Mouse (Mus musculus) limb, embryonic 13.5 days (tissue): Measurements from ENCODE around the gene D17Wsu92e. TPM values are rescaled to one million over a fixed set of nuclear protein-coding genes. Genes with fewer than 3 reads are reported as not detected.

Experiments
- ATAC-seq: fragments of 200-750 bp; cut with Nextera tagmentation; 2 replicates; pipeline ENCODE4 v1.8.0; 2017; ENCODE audit warnings: low read depth, moderate number of reproducible peaks, moderate TSS enrichment; ENCODE audit not compliant: low FRiP score
- H3K27ac ChIP-seq: fragments of 300-500 bp; sonication (generic); 2 replicates; pipeline ENCODE4 v1.5.1; 2015; ENCODE audit warnings: inconsistent platforms, mild to moderate bottlenecking, moderate library complexity
- H3K27me3 ChIP-seq: fragments of 300-500 bp; sonication (generic); 2 replicates; pipeline ENCODE4 v1.6.1; 2015; ENCODE audit warnings: mild to moderate bottlenecking, inconsistent platforms
- H3K36me3 ChIP-seq: fragments of 300-500 bp; sonication (generic); 2 replicates; pipeline ENCODE4 v1.6.1; 2015; ENCODE audit warnings: inconsistent platforms, mild to moderate bottlenecking, moderate library complexity
- H3K4me1 ChIP-seq: fragments of 300-500 bp; sonication (generic); 2 replicates; pipeline ENCODE4 v1.6.1; 2015; ENCODE audit warnings: inconsistent platforms
- H3K4me2 ChIP-seq: fragments of 300-500 bp; sonication (generic); replicated peaks from 2 replicates; pipeline ENCODE4 v1.6.1; 2015; ENCODE audit warnings: inconsistent platforms, mild to moderate bottlenecking, moderate library complexity
- H3K4me3 ChIP-seq: fragments of 300-500 bp; sonication (generic); 2 replicates; pipeline ENCODE4 v1.5.1; 2015; ENCODE audit warnings: moderate library complexity, mild to moderate bottlenecking, inconsistent platforms
- H3K9ac ChIP-seq: fragments of 300-500 bp; sonication (generic); 2 replicates; pipeline ENCODE4 v1.6.1; 2015; ENCODE audit warnings: mild to moderate bottlenecking, inconsistent platforms
- H3K9me3 ChIP-seq: fragments of 300-500 bp; sonication (generic); 2 replicates; pipeline ENCODE4 v1.6.1; 2016; ENCODE audit warnings: inconsistent platforms
- WGBS: fragments of 180-500 bp; shearing (Covaris S2); methylation state at CpG from one replicate; pipeline ENCODE4 v1.1.7; 2015; 5-methylcytosine and 5-hydroxymethylcytosine counted together
- polyA plus RNA-seq: library from polyadenylated mRNA; unstranded; fragments of >200 nt; fragmentation: Nextera tagmentation; extraction: Ambion mirVana; gene quantifications from 2 replicates; pipeline ENCODE4 v1.2.1, GENCODE M21; 2015

D17Wsu92e gene
- polyA plus RNA-seq, 1 experiment from 2014 or later: 18.2 TPM

- Histone ChIP-seq H3K9ac (no peak overlapping the region), H3K27ac (no peak overlapping the region), H3K4me1 (peaks cover 17% of the 10 kb centered on the region), H3K9me3 (no peaks in the 10 kb centered on the region), H3K36me3 (peaks cover 44% of the 10 kb centered on the region), H3K27me3 (no peaks in the 10 kb centered on the region), H3K4me2 (no peak overlapping the region), H3K4me3 (no peak overlapping the region)
- 73% methylated on average over 6 of the region's 6 CpGs for WGBS
- no peak for ATAC-seq
These were observed 42.6 kb downstream of the D17Wsu92e start for GRCm38 (mm10) chr17:27777823-27778222.

- no peak overlapping the region for H3K4me2 ChIP-seq
- peaks cover 17% of the 10 kb centered on the region for H3K4me1 ChIP-seq
- H3K9ac ChIP-seq: no peak overlapping the region
- H3K4me3 ChIP-seq: no peak overlapping the region
- H3K27ac ChIP-seq: no peak overlapping the region
- H3K36me3 ChIP-seq: peaks cover 43% of the 10 kb centered on the region
- no peaks in the 10 kb centered on the region for H3K9me3 ChIP-seq
- ATAC-seq: no peak
- 91% methylated on average over 3 of the region's 3 CpGs for WGBS
- H3K27me3 ChIP-seq: no peaks in the 10 kb centered on the region
These were observed 46.2 kb downstream of the D17Wsu92e start for GRCm38 (mm10) chr17:27774198-27774597.

- no peak for ATAC-seq
- no peak overlapping the region for H3K4me2 ChIP-seq
- no peak overlapping the region for H3K9ac ChIP-seq
- no peak overlapping the region for H3K4me3 ChIP-seq
- no peak overlapping the region for H3K27ac ChIP-seq
- H3K36me3 ChIP-seq: peaks cover 51% of the 10 kb centered on the region
- H3K4me1 ChIP-seq: peaks cover 11% of the 10 kb centered on the region
- 78% methylated on average over 6 of the region's 6 CpGs for WGBS
- no peaks in the 10 kb centered on the region for H3K27me3 ChIP-seq
- H3K9me3 ChIP-seq: no peaks in the 10 kb centered on the region
These were observed 48.8 kb downstream of the D17Wsu92e start for GRCm38 (mm10) chr17:27771616-27772015.

GRCm38 (mm10) chr17:27768817-27769542, 51.5 kb downstream of the D17Wsu92e start:
- Histone ChIP-seq H3K36me3 (peaks cover 63% of the 10 kb centered on the region), H3K9ac (no peak overlapping the region), H3K4me1 (peaks cover 11% of the 10 kb centered on the region), H3K27me3 (no peaks in the 10 kb centered on the region), H3K4me3 (no peak overlapping the region), H3K9me3 (peaks cover 7% of the 10 kb centered on the region), H3K4me2 (no peak overlapping the region), H3K27ac (no peak overlapping the region)
- 70% methylated on average over 8 of the region's 8 CpGs for WGBS
- ATAC-seq: no peak

- Histone ChIP-seq H3K4me2 (no peak overlapping the region), H3K36me3 (peaks cover 74% of the 10 kb centered on the region), H3K27me3 (no peaks in the 10 kb centered on the region), H3K9ac (no peak overlapping the region), H3K9me3 (peaks cover 7% of the 10 kb centered on the region), H3K4me1 (no peaks in the 10 kb centered on the region), H3K27ac (no peak overlapping the region), H3K4me3 (no peak overlapping the region)
- ATAC-seq: no peak
- WGBS: 83% methylated on average over 12 of the region's 12 CpGs
These were observed 52.9 kb downstream of the D17Wsu92e start for GRCm38 (mm10) chr17:27767543-27767942.

GRCm38 (mm10) chr17:27767120-27767519, 53.3 kb downstream of the D17Wsu92e start:
- H3K9me3 ChIP-seq: peaks cover 7% of the 10 kb centered on the region
- no peaks in the 10 kb centered on the region for H3K4me1 ChIP-seq
- no peak overlapping the region for H3K27ac ChIP-seq
- no peaks in the 10 kb centered on the region for H3K27me3 ChIP-seq
- peaks cover 72% of the 10 kb centered on the region for H3K36me3 ChIP-seq
- no peak overlapping the region for H3K4me3 ChIP-seq
- no peak overlapping the region for H3K4me2 ChIP-seq
- no peak overlapping the region for H3K9ac ChIP-seq
- no peak for ATAC-seq
- WGBS: 88% methylated on average over 5 of the region's 5 CpGs

- H3K9ac ChIP-seq: no peak overlapping the region
- peaks cover 7% of the 10 kb centered on the region for H3K9me3 ChIP-seq
- H3K36me3 ChIP-seq: peaks cover 69% of the 10 kb centered on the region
- no peak overlapping the region for H3K4me2 ChIP-seq
- 97% methylated on average over 6 of the region's 6 CpGs for WGBS
- no peak overlapping the region for H3K4me3 ChIP-seq
- H3K27me3 ChIP-seq: no peaks in the 10 kb centered on the region
- no peaks in the 10 kb centered on the region for H3K4me1 ChIP-seq
- ATAC-seq: no peak
- H3K27ac ChIP-seq: no peak overlapping the region
These were observed 55.4 kb downstream of the D17Wsu92e start for GRCm38 (mm10) chr17:27765066-27765465.

GRCm38 (mm10) chr17:27764453-27764852, 56.0 kb downstream of the D17Wsu92e start:
- H3K27me3 ChIP-seq: no peaks in the 10 kb centered on the region
- H3K9me3 ChIP-seq: peaks cover 7% of the 10 kb centered on the region
- H3K4me2 ChIP-seq: no peak overlapping the region
- H3K4me3 ChIP-seq: no peak overlapping the region
- ATAC-seq: no peak
- no peak overlapping the region for H3K27ac ChIP-seq
- peaks cover 74% of the 10 kb centered on the region for H3K36me3 ChIP-seq
- H3K9ac ChIP-seq: no peak overlapping the region
- no peaks in the 10 kb centered on the region for H3K4me1 ChIP-seq
- 98% methylated on average over 2 of the region's 2 CpGs for WGBS

- Histone ChIP-seq H3K9ac (no peak overlapping the region), H3K27me3 (no peaks in the 10 kb centered on the region), H3K4me1 (no peaks in the 10 kb centered on the region), H3K4me3 (no peak overlapping the region), H3K9me3 (peaks cover 7% of the 10 kb centered on the region), H3K4me2 (no peak overlapping the region), H3K36me3 (peaks cover 61% of the 10 kb centered on the region), H3K27ac (no peak overlapping the region)
- 92% methylated on average over 11 of the region's 11 CpGs for WGBS
- no peak for ATAC-seq
These were observed 57.6 kb downstream of the D17Wsu92e start for GRCm38 (mm10) chr17:27762884-27763283.

- WGBS: 31% methylated on average over 9 of the region's 9 CpGs
- Histone ChIP-seq H3K9me3 (peaks cover 7% of the 10 kb centered on the region), H3K27ac (no peak overlapping the region), H3K4me2 (no peak overlapping the region), H3K36me3 (peaks cover 51% of the 10 kb centered on the region), H3K4me3 (no peak overlapping the region), H3K4me1 (no peaks in the 10 kb centered on the region), H3K9ac (no peak overlapping the region), H3K27me3 (no peaks in the 10 kb centered on the region)
- ATAC-seq: peak; percentile 72; the same call in 1 of the 2 replicates
These were observed 58.7 kb downstream of the D17Wsu92e start for GRCm38 (mm10) chr17:27761639-27762336.

- Histone ChIP-seq H3K9me3 (peaks cover 6% of the 10 kb centered on the region), H3K4me2 (no peak overlapping the region), H3K27ac (no peak overlapping the region), H3K9ac (no peak overlapping the region), H3K27me3 (no peaks in the 10 kb centered on the region), H3K36me3 (peaks cover 44% of the 10 kb centered on the region), H3K4me3 (no peak overlapping the region), H3K4me1 (no peaks in the 10 kb centered on the region)
- ATAC-seq: no peak
- 78% methylated on average over 6 of the region's 6 CpGs for WGBS
These were observed 60.3 kb downstream of the D17Wsu92e start for GRCm38 (mm10) chr17:27760169-27760568.

- peaks cover 47% of the 10 kb centered on the region for H3K36me3 ChIP-seq
- no peak overlapping the region for H3K27ac ChIP-seq
- H3K27me3 ChIP-seq: no peaks in the 10 kb centered on the region
- no peaks in the 10 kb centered on the region for H3K9me3 ChIP-seq
- ATAC-seq: no peak
- H3K9ac ChIP-seq: no peak overlapping the region
- peaks cover 5% of the 10 kb centered on the region for H3K4me1 ChIP-seq
- H3K4me3 ChIP-seq: no peak overlapping the region
- 86% methylated on average over 8 of the region's 8 CpGs for WGBS
- no peak overlapping the region for H3K4me2 ChIP-seq
These were observed 68.9 kb downstream of the D17Wsu92e start for GRCm38 (mm10) chr17:27751314-27752202.
